Mouse (Mus musculus) right cerebral cortex, postnatal 25 days (tissue): Measurements from ENCODE around the gene Scaf4.
A peak's percentile ranks its signal among the peaks of the same experiment; 100 is the strongest.
"Not testable (repeated sequence)": the region's sequence is repeated elsewhere in the genome, so short reads cannot be mapped to it uniquely, and the experiment has no call there.

ENCODE experiments used
- DNase-seq: peaks from one replicate; pipeline ENCODE4 v3.0.0; 2022

Gene Scaf4

GRCm38 (mm10) chr16:90290962-90291361, 6.7 kb upstream of the Scaf4 start:
- no peak for DNase-seq

GRCm38 (mm10) chr16:90284916-90285315, 613 bp upstream of the Scaf4 start:
- no peak for DNase-seq

DNA sequence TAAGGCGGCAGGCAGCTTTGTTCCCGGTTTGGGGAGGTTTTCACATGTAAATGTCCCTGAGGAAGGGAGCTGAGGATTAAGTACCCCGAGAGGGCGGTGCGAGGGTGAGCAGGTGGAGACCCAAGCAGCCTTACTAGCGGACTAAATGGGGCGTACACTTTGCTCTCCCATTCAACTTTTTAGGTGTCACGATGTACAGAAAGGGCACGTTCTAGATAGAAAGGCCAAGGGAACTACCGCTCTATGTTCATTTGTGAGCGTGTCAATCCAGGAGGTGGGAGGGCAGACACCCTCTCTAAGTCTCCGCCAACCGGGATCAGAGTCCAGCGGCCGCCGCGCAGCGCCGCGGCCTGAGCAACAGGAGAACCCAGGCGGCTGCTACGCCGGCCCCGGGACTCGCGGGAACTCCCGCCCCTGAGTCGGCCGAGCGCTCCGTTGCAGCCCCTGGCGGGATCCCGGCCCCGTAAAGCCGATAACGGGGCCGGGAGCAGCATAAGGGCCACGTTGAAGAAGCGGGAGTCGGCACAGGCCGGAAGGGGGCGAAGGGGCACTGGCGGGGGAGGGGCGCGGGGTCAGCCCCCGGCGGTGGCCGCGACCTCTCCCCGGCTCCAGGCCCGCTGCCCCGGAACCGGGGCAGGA, 918 bp downstream of the Scaf4 start:
- DNase-seq, result peak; percentile 28

GRCm38 (mm10) chr16:90282620-90283265, 1.6 kb downstream of the Scaf4 start:
- no peak for DNase-seq

- DNase-seq, result no peak
Measured at GRCm38 (mm10) chr16:90281406-90281805, 2.9 kb downstream of the Scaf4 start.

- DNase-seq, result no peak
Measured at GRCm38 (mm10) chr16:90280989-90281388, 3.3 kb downstream of the Scaf4 start.

DNA sequence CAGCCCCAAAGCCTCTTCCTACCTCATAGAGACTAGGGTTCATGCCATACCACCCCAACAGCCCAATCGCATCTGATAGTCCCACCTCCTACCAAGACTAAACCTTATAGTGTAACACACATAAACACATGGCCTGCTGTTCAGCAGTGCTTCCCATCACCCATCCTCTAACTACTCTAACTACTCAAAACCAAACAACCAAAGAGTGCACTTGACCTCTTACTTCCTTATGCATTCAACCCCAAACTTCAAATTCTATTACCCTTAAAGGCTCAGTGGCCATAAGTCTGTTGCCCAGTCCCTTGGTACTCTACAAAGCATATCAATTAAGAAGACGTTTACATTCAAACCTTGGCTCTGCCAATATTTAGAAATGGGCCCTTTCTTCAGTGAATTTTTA, 3.8 kb downstream of the Scaf4 start:
- no peak for DNase-seq

- DNase-seq, result no peak
Measured at GRCm38 (mm10) chr16:90279058-90279457, 5.2 kb downstream of the Scaf4 start.

- no peak for DNase-seq
Measured at GRCm38 (mm10) chr16:90275521-90275920, 8.8 kb downstream of the Scaf4 start.

GRCm38 (mm10) chr16:90266581-90266980, 17.7 kb downstream of the Scaf4 start:
- no peak for DNase-seq

DNA sequence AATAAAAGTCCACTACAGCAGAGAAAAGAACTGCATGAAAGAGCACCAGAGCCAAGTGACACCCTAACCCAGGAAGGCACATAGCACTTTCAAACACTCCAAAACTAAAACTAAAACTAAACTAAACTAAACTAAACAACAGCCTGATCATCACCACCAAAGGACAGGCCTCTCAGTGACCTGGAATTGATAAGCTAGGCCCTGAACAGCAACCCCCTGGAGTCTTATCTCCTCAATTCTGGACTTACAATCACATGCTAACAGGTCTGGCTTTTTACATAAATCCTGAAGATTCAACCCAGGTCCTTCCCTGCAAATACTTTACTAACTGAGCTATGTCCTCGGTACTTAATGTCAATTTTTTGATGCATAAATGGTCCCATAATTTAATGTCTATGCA, 19.2 kb downstream of the Scaf4 start:
- DNase-seq, result no peak

DNA sequence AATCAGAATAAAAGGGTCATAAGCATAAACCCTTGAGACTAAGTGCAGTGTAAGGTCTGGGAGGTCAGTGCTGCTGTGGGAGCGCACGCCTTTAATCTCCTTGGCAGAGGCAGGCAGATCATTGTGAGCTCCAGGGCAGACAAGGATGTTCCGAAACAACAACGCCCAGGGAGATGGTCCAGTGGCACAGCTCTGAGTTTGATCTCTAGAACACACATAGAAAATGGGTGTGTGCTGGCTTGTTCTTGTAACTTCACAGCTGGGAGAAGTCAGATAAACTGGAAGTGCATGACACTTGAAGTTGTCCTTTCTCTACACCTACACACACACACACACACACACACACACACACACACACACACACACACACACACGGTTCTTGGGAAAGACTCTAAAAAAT, 20.3 kb downstream of the Scaf4 start:
- no peak for DNase-seq

DNA sequence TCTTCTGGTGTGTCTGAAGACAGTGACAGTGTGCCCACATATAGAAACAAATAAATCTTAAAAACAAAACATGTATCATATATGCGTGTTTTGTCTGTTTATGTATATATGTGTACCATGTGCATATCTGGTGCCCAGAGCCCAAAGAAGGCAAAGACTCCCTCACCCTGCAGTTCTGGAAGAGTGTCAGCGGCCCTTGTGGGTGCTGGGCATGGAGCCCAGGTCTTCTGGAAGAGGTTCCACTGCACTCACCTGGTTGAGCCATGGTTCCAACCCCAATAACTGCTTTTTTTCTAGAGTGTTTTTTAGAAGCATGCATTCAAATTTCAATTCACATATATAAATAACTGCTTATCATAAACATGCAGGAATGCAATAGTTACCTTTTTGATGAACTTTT, 22.5 kb downstream of the Scaf4 start:
- no peak for DNase-seq

DNA sequence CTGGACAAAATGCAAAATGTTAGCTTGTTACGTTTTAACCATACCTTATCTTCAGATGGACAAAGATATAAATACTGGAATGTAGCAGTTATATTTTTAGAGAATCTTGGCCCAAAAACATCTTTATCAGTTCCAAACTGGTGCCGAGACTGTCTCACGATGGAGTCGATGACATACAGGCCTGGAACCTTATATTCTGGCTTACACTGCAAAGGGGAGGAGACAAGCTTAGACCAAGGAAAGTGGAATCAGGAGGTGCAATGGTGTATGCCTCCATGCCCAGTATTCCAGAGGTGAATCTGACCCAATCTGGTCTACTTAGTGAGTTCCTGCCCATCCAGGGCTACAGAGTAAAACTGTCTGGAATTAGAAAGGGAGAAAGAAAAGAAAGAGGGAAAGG, 24.2 kb downstream of the Scaf4 start:
- DNase-seq, result no peak

DNA sequence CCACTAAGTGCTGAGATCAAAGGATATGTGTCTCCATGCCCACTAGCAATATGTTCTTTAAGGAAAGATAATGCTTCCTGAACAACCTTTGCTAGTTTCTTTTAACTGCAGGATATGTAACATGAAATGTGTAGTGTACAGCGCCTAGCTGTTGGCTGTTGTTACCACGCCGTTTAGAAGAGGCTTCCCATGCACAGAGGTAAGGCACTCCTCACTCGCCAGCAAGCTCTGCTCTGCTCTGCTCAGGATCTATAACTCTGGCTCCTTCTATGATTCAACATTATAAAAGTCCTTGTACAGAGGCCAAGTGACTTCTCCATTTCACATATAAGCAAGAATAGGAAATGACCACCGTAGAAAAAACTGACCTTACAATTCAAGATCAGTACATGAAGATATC, 24.7 kb downstream of the Scaf4 start:
- no peak for DNase-seq

DNA sequence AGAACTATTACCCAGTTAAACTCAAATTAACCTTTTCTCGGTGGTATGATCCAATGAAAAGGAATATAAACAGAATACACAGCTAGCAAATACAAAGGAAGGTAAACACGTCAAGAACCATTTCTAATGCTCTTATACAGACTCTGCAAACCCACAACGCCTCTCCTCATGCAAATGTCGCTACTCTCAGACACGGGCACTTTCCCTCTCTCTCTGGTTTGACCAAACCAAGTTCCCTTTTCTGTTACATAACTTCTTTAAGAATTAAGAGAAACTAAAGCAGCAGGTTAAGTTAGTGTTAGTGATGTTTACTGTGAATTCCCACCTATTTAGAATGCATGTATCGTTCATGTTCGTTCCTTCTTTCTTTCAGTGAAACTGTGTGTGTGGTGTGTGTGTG, 25.4 kb downstream of the Scaf4 start:
- DNase-seq, result no peak

DNA sequence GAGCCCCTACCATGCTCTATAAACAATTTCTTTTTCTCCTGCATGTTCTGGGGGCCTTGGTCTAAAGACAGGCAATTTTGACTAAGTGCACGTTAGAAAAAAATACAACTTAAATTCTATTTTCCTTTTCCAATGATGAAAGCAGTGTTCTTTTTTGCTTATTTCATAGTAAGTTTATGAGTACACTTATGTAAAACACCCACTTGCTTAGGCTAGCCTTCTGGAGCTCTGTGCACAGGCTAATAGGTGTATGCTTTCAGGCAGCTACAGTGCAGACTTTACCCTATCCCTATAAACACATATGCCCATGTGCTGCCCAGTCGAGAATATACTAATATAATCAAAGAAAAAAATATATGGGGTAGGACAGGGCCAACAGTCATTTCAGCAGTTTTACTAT, 31.8 kb downstream of the Scaf4 start:
- no peak for DNase-seq

DNA sequence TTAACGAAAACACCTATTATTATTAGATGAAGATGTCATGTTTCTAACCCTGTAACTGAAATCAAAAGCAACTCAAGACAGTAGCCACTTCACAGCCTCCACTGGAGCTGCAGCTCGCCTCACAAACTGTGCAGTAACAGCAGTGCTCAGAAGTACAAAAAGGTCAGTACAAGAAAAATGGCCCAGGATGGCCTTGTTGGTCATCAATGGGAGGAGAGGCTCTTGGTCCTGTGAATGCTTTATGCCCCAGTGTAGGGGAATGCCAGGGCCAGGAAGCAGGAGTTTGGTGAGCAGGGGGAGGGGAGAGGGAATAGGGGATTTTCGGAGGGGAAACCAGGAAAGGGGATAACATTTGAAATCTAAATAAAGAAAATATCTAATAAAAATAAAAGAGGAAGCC, 33.0 kb downstream of the Scaf4 start:
- not testable (repeated sequence) for DNase-seq

GRCm38 (mm10) chr16:90250099-90250498, 34.2 kb downstream of the Scaf4 start:
- no peak for DNase-seq

DNA sequence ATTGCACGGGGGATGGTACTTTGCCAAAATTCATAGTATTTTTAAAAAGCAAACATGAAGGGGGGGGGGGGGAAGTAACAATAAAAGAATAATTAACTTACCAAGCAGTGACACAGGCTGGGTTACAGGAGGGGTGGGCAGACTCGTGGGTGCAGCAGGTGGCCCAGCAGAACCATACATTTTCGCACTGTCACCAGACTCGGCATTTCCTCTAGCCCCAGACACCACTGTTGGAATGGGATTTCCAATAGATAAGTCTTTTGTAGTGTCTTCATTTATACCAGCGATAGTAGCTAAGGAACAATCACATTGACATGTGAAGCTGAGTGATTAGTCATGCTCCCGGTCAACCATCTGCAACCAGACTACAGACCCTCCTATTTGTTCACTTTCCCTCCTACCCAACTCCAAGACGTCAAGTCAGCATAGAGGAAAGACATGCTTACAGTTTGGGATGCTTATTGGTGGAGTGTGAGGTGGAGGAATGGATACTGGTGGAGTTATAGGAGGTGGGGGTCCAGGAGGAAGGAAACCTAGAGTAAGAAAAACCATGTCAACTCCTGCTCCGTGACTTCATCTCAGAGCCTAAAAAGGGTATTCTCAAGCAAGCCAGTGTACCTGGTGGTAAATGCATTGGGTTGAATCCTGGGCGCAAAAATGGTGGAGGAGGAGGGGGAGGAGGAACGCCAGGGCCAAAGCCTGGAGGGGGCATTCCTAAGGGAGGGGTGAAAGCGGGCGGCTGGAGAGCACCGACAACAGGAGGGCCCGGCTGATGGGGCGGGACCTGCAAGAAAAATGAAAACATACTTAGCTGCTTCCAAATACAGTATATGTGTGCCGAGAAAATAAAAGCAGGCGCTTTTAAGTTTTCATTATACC, 41.6 kb downstream of the Scaf4 start:
- DNase-seq, result no peak

- DNase-seq, result no peak
Measured at GRCm38 (mm10) chr16:90241875-90242274, 42.4 kb downstream of the Scaf4 start.

- no peak for DNase-seq
Measured at GRCm38 (mm10) chr16:90239128-90239746, 45.1 kb downstream of the Scaf4 start.

GRCm38 (mm10) chr16:90235188-90235587, 49.1 kb downstream of the Scaf4 start:
- DNase-seq, result no peak

GRCm38 (mm10) chr16:90234617-90235016, 49.7 kb downstream of the Scaf4 start:
- DNase-seq, result no peak
